Mouse (Mus musculus): Measurements from ENCODE around the gene Snw1. TPM values are rescaled to one million over a fixed set of nuclear protein-coding genes. Genes with fewer than 3 reads are reported as not detected.

Snw1 gene
- polyA plus RNA-seq, 1 experiment from 2014 or later = 142 TPM

DNA sequence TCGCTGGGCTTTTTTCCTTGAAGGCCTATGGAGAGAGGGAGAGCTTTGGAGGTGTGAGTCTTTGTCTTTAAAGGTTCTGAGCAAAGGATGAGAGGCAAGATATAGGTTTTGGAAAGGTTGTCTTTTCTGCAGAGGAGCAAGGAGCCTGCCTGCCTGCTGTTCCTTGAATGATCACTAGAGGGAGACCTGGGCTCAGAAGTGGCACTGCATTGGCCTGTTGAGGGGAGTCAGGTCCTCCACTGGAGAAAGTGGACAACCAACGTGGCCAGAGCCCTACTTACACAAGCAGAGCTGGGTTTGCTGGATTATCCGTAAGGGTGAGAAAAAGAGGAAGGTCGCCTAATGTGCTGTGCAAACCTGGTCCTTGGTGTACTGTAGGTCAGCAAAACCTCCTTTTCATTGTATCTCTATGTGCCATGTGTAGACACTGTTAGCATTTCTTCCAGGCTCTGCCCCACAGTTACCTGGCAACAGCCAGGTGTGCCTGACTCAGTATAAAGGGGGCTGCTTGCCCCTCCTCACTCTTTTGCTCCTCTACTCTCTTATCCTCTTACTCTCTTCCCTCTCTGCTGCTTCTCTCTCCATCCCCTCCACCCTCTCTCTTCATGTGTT, 58.8 kb downstream of the Snw1 start:
- Histone ChIP-seq H3K9me3 (ENCODE audit: control insufficient read depth, low read length) (no peaks in the 10 kb centered on the region), H3K4me1 (ENCODE audit: control insufficient read depth, insufficient read depth, low read length) (no peaks in the 10 kb centered on the region), H3K4me2 (replicated peaks; ENCODE audit: low read depth, low read length) (no peak overlapping the region), H3K27me3 (ENCODE audit: control insufficient read depth, insufficient read depth, low read length) (no peaks in the 10 kb centered on the region), H3K9ac (ENCODE audit: low read depth, low read length) (no peak overlapping the region), H3K27ac (ENCODE audit: low read depth, low read length) (no peak overlapping the region), H3K36me3 (ENCODE audit: control insufficient read depth, insufficient read depth, low read length) (no peaks in the 10 kb centered on the region), H3K4me3 (ENCODE audit: low read length) (no peak overlapping the region)
- ATAC-seq (ENCODE audit: low FRiP score, low TSS enrichment) = peak; percentile 65; the same call in 1 of the 2 replicates
- 26% methylated on average over 4 of the region's 4 CpGs for WGBS

DNA sequence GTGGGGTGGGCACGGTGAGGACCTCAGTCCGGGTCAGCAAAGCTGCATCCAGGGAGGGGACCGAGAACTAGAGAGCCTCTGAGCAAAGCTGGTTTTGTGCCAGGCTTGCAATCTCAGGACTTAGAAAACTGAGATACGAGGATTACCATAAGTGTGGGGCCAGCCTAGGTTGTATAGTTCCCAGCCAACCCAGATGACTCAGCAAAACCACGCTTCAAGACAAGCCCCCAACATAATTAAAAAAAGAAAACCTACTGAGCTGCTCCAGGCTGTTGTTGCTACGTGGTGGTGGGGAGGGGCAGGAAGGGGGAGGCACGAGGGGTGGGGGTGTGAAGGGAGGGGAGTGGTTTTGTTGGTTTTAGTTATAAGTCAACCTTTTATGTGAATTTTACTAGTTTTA, 61.1 kb downstream of the Snw1 start:
- H3K36me3 ChIP-seq (ENCODE audit: control insufficient read depth, insufficient read depth, low read length) = no peaks in the 10 kb centered on the region
- no peaks in the 10 kb centered on the region for H3K4me1 ChIP-seq (ENCODE audit: control insufficient read depth, insufficient read depth, low read length)
- ATAC-seq (ENCODE audit: low FRiP score, low TSS enrichment) = no peak
- no peak overlapping the region for H3K4me3 ChIP-seq (ENCODE audit: low read length)
- no peak overlapping the region for H3K4me2 ChIP-seq (replicated peaks; ENCODE audit: low read depth, low read length)
- no peak overlapping the region for H3K9ac ChIP-seq (ENCODE audit: low read depth, low read length)
- no peaks in the 10 kb centered on the region for H3K27me3 ChIP-seq (ENCODE audit: control insufficient read depth, insufficient read depth, low read length)
- no peak overlapping the region for H3K27ac ChIP-seq (ENCODE audit: low read depth, low read length)
- H3K9me3 ChIP-seq (ENCODE audit: control insufficient read depth, low read length) = no peaks in the 10 kb centered on the region
- 52% methylated on average over 7 of the region's 7 CpGs for WGBS

GRCm38 (mm10) chr12:87409123-87409522, 63.0 kb downstream of the Snw1 start:
- WGBS = 88% methylated on average over 4 of the region's 4 CpGs
- Histone ChIP-seq H3K4me1 (ENCODE audit: control insufficient read depth, insufficient read depth, low read length) (no peaks in the 10 kb centered on the region), H3K9me3 (ENCODE audit: control insufficient read depth, low read length) (no peaks in the 10 kb centered on the region), H3K36me3 (ENCODE audit: control insufficient read depth, insufficient read depth, low read length) (no peaks in the 10 kb centered on the region), H3K27ac (ENCODE audit: low read depth, low read length) (no peak overlapping the region), H3K27me3 (ENCODE audit: control insufficient read depth, insufficient read depth, low read length) (no peaks in the 10 kb centered on the region), H3K4me3 (ENCODE audit: low read length) (no peak overlapping the region), H3K9ac (ENCODE audit: low read depth, low read length) (no peak overlapping the region), H3K4me2 (replicated peaks; ENCODE audit: low read depth, low read length) (no peak overlapping the region)
- ATAC-seq (ENCODE audit: low FRiP score, low TSS enrichment) = no peak

GRCm38 (mm10) chr12:87407869-87408605, 64.0 kb downstream of the Snw1 start:
- H3K9me3 ChIP-seq (ENCODE audit: control insufficient read depth, low read length) = no peaks in the 10 kb centered on the region
- H3K4me2 ChIP-seq (replicated peaks; ENCODE audit: low read depth, low read length) = peak overlapping the region; percentile 15
- H3K27ac ChIP-seq (ENCODE audit: low read depth, low read length) = no peak overlapping the region
- no peak overlapping the region for H3K9ac ChIP-seq (ENCODE audit: low read depth, low read length)
- H3K4me1 ChIP-seq (ENCODE audit: control insufficient read depth, insufficient read depth, low read length) = no peaks in the 10 kb centered on the region
- WGBS = 39% methylated on average over 21 of the region's 21 CpGs
- H3K27me3 ChIP-seq (ENCODE audit: control insufficient read depth, insufficient read depth, low read length) = no peaks in the 10 kb centered on the region
- no peaks in the 10 kb centered on the region for H3K36me3 ChIP-seq (ENCODE audit: control insufficient read depth, insufficient read depth, low read length)
- H3K4me3 ChIP-seq (ENCODE audit: low read length) = no peak overlapping the region
- peak; percentile 37; the same call in 1 of the 2 replicates for ATAC-seq (ENCODE audit: low FRiP score, low TSS enrichment)

- no peaks in the 10 kb centered on the region for H3K36me3 ChIP-seq (ENCODE audit: control insufficient read depth, insufficient read depth, low read length)
- no peak overlapping the region for H3K27ac ChIP-seq (ENCODE audit: low read depth, low read length)
- WGBS = 70% methylated on average over 3 of the region's 3 CpGs
- no peak overlapping the region for H3K4me3 ChIP-seq (ENCODE audit: low read length)
- H3K27me3 ChIP-seq (ENCODE audit: control insufficient read depth, insufficient read depth, low read length) = no peaks in the 10 kb centered on the region
- no peak overlapping the region for H3K4me2 ChIP-seq (replicated peaks; ENCODE audit: low read depth, low read length)
- no peak for ATAC-seq (ENCODE audit: low FRiP score, low TSS enrichment)
- no peaks in the 10 kb centered on the region for H3K4me1 ChIP-seq (ENCODE audit: control insufficient read depth, insufficient read depth, low read length)
- H3K9ac ChIP-seq (ENCODE audit: low read depth, low read length) = no peak overlapping the region
- H3K9me3 ChIP-seq (ENCODE audit: control insufficient read depth, low read length) = no peaks in the 10 kb centered on the region
Measured at GRCm38 (mm10) chr12:87405721-87406120, 66.4 kb downstream of the Snw1 start.

DNA sequence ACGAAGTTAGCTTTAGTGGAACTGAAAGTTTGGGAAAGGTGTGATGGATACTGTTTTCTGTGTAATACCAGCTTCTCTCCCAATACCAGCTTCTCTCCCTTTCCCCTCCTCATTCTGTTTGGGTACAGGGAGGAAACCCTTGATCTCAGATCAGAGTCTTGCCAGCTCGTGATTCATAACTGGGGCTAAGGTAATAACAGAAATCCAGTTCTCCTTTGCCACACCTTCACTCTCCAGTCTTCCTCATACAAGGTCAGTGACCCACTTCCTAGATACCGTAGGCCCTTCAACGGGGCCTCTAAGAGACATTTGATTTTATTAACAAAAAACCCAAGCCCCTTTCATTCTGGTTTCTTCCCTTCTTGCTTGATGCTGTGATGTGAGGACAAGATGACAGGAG, 66.9 kb downstream of the Snw1 start:
- no peak for ATAC-seq (ENCODE audit: low FRiP score, low TSS enrichment)
- H3K4me3 ChIP-seq (ENCODE audit: low read length) = no peak overlapping the region
- no peaks in the 10 kb centered on the region for H3K27me3 ChIP-seq (ENCODE audit: control insufficient read depth, insufficient read depth, low read length)
- H3K9me3 ChIP-seq (ENCODE audit: control insufficient read depth, low read length) = no peaks in the 10 kb centered on the region
- H3K36me3 ChIP-seq (ENCODE audit: control insufficient read depth, insufficient read depth, low read length) = no peaks in the 10 kb centered on the region
- no peak overlapping the region for H3K27ac ChIP-seq (ENCODE audit: low read depth, low read length)
- 81% methylated on average over 4 of the region's 4 CpGs for WGBS
- no peaks in the 10 kb centered on the region for H3K4me1 ChIP-seq (ENCODE audit: control insufficient read depth, insufficient read depth, low read length)
- no peak overlapping the region for H3K9ac ChIP-seq (ENCODE audit: low read depth, low read length)
- H3K4me2 ChIP-seq (replicated peaks; ENCODE audit: low read depth, low read length) = no peak overlapping the region

DNA sequence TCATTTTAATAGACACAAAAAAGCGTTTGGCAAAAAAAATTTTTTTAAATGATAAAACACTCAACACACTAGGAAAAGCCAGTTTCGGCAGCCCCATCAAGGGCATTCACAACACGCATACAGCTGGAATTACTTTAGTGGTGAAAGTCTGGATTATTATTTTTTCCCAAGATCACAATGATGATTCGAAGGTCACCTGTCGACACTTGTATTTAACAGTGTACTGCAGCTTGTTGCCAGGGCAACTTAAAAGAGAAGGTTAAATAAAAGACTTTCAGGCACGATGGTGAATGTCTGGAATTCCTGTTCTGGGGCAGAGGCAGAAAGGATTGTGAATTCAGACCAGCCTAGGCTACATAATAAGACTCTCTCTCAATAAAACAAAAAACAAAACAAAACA, 70.2 kb downstream of the Snw1 start:
- Histone ChIP-seq H3K4me1 (ENCODE audit: control insufficient read depth, insufficient read depth, low read length) (no peaks in the 10 kb centered on the region), H3K4me3 (ENCODE audit: low read length) (no peak overlapping the region), H3K4me2 (replicated peaks; ENCODE audit: low read depth, low read length) (no peak overlapping the region), H3K9ac (ENCODE audit: low read depth, low read length) (no peak overlapping the region), H3K9me3 (ENCODE audit: control insufficient read depth, low read length) (no peaks in the 10 kb centered on the region), H3K27me3 (ENCODE audit: control insufficient read depth, insufficient read depth, low read length) (no peaks in the 10 kb centered on the region), H3K36me3 (ENCODE audit: control insufficient read depth, insufficient read depth, low read length) (no peaks in the 10 kb centered on the region), H3K27ac (ENCODE audit: low read depth, low read length) (no peak overlapping the region)
- WGBS = 69% methylated on average over 6 of the region's 6 CpGs
- ATAC-seq (ENCODE audit: low FRiP score, low TSS enrichment) = no peak

GRCm38 (mm10) chr12:87399119-87399819, 72.8 kb downstream of the Snw1 start:
- 84% methylated on average over 10 of the region's 10 CpGs for WGBS
- no peak overlapping the region for H3K27ac ChIP-seq (ENCODE audit: low read depth, low read length)
- ATAC-seq (ENCODE audit: low FRiP score, low TSS enrichment) = no peak
- H3K9ac ChIP-seq (ENCODE audit: low read depth, low read length) = no peak overlapping the region
- H3K4me3 ChIP-seq (ENCODE audit: low read length) = no peak overlapping the region
- H3K9me3 ChIP-seq (ENCODE audit: control insufficient read depth, low read length) = no peaks in the 10 kb centered on the region
- H3K27me3 ChIP-seq (ENCODE audit: control insufficient read depth, insufficient read depth, low read length) = no peaks in the 10 kb centered on the region
- no peaks in the 10 kb centered on the region for H3K36me3 ChIP-seq (ENCODE audit: control insufficient read depth, insufficient read depth, low read length)
- H3K4me1 ChIP-seq (ENCODE audit: control insufficient read depth, insufficient read depth, low read length) = no peaks in the 10 kb centered on the region
- no peak overlapping the region for H3K4me2 ChIP-seq (replicated peaks; ENCODE audit: low read depth, low read length)

Measured in kidney, embryonic 14.5 days (tissue).